Mouse (Mus musculus) liver, adult 2 months (tissue): ENCODE measurements around the gene Fgfrl1. TPM values are rescaled to one million over a fixed set of nuclear protein-coding genes. Genes with fewer than 3 reads are reported as not detected.

ENCODE experiments used
- DNase-seq: peaks from one replicate; pipeline ENCODE4 v3.0.0-alpha.2; 2011; ENCODE audit warnings: low read depth, low spot score; ENCODE audit errors: extremely low read depth
- H3K27ac ChIP-seq: fragments of 200-500 bp; replicated peaks from 2 replicates; pipeline ENCODE4 v1.5.1; 2012; ENCODE audit warnings: low read depth, mild to moderate bottlenecking, control low read depth, inconsistent platforms, low read length; ENCODE audit not compliant: insufficient read depth
- H3K27me3 ChIP-seq: fragments of 200-500 bp; 2 replicates; pipeline ENCODE4 v1.6.1; 2012; ENCODE audit warnings: mild to moderate bottlenecking, moderate library complexity, low read length, inconsistent platforms; ENCODE audit not compliant: control insufficient read depth, insufficient read depth
- H3K36me3 ChIP-seq: fragments of 200-500 bp; 2 replicates; pipeline ENCODE4 v1.6.1; 2012; ENCODE audit warnings: low read length, inconsistent platforms; ENCODE audit not compliant: control insufficient read depth, insufficient read depth
- H3K4me1 ChIP-seq: fragments of 200-500 bp; 2 replicates; pipeline ENCODE4 v1.6.1; 2011; ENCODE audit warnings: low read length; ENCODE audit not compliant: control insufficient read depth, insufficient read depth
- H3K4me3 ChIP-seq: fragments of 200-500 bp; 2 replicates; pipeline ENCODE4 v1.5.1; 2011; ENCODE audit warnings: low read depth, mild to moderate bottlenecking, control low read depth, low read length, moderate library complexity; ENCODE audit not compliant: insufficient read depth
- H3K79me2 ChIP-seq: fragments of 200-500 bp; 2 replicates; pipeline ENCODE4 v1.6.1; 2012; ENCODE audit warnings: inconsistent platforms, mild to moderate bottlenecking, low read length, moderate library complexity; ENCODE audit not compliant: control insufficient read depth, insufficient read depth
- H3K9ac ChIP-seq: fragments of 200-500 bp; 2 replicates; pipeline ENCODE4 v1.6.1; 2012; ENCODE audit warnings: low read depth, mild to moderate bottlenecking, control low read depth, inconsistent platforms, low read length
- CTCF ChIP-seq: fragments of 200-500 bp; IDR thresholded peaks from 2 replicates; pipeline ENCODE4 v1.5.1; 2011; ENCODE audit warnings: low read depth, low read length, control low read depth
- POLR2A ChIP-seq: fragments of 200-500 bp; IDR thresholded peaks from 2 replicates; pipeline ENCODE4 v1.6.1; 2011; ENCODE audit warnings: low read length, control low read depth; ENCODE audit not compliant: insufficient read depth; ENCODE audit errors: extremely low read depth
- WGBS: fragments of 180-500 bp; shearing (Covaris S2); methylation state at CpG from one replicate; pipeline ENCODE4 v1.1.7; 2018; 5-methylcytosine and 5-hydroxymethylcytosine counted together
- polyA plus RNA-seq: library from polyadenylated mRNA; depleted of rRNA; stranded (reverse); fragments of >200 nt; gene quantifications from 2 replicates; pipeline ENCODE4 v1.2.3, GENCODE M21; 2012
- total RNA-seq: library from RNA; depleted of rRNA; stranded (reverse); fragments of >200 nt; gene quantifications from 2 replicates; pipeline ENCODE4 v1.2.3, GENCODE M21; 2014

Gene Fgfrl1
- total and polyA plus RNA-seq, 2 experiments, result 22.7 to 49.9 TPM

DNA sequence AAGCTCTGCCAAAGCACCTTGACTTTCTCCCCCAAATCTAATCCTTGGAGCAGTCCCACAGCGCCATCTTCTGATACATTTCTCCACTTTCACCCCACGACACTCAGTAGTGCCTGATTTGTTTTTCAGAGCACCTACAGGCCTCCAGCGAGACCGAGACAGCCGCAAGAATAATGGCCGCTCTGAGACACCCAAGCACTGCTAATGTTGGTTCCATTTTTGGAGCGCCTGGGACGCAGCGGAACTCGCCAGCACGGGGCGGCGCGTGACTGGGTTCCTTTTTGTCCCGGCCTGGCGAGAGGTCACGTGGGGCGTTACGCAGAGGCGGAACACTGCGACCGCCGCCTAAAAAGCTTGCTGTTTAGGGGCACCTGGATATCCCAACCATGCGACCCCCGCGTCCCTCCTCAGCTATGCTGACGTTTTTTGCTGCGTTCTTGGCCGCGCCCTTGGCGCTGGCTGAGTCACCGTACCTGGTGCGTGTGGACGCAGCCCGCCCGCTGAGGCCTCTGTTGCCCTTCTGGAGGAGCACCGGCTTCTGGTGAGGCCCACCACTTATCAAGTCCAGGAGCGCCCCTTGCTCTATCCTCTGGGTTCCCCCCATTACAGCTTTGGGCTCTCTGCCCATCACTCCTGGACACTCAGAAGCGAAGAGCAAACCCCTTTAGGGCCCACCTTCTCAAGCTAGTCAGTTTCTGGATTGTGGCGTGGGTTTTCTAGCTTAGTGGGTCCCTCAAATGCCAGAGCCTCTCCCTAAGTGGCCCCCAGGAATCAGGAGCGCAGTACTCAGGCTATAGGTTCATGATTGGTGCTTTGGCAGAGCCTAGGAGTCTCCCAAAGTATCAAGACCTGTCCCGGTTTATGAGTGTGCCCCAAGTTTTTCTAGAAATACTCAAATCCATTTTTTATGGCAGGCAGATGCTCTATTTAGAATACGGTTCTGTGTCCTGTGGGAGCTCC lies 22.9 kb upstream of the Fgfrl1 start, which contains the start of gene Dgkq:
TSS of gene Dgkq (minus strand) at position 696 of the 960 bp plus-strand sequence.
- H3K9ac ChIP-seq, result peak within 1 kb of the TSS; percentile 93
- H3K27ac ChIP-seq, result peak within 1 kb of the TSS; percentile 92
- H3K27me3 ChIP-seq, result no peaks in the 10 kb centered on the region
- no peaks in the 10 kb centered on the region; the same call in 1 of the 2 replicates for H3K36me3 ChIP-seq
- peak; percentile 86 for DNase-seq
- WGBS, result 1% methylated on average over 43 of the region's 43 CpGs
- H3K4me3 ChIP-seq, result peak within 1 kb of the TSS; percentile 81
- peaks cover 31% of the 10 kb centered on the region for H3K4me1 ChIP-seq
- peaks cover 12% of the 10 kb centered on the region; the same call in 1 of the 2 replicates for H3K79me2 ChIP-seq
- TF ChIP-seq CTCF, result no peak
- TF ChIP-seq POLR2A, result peak; percentile 79; the same call in 1 of the 2 replicates

DNA sequence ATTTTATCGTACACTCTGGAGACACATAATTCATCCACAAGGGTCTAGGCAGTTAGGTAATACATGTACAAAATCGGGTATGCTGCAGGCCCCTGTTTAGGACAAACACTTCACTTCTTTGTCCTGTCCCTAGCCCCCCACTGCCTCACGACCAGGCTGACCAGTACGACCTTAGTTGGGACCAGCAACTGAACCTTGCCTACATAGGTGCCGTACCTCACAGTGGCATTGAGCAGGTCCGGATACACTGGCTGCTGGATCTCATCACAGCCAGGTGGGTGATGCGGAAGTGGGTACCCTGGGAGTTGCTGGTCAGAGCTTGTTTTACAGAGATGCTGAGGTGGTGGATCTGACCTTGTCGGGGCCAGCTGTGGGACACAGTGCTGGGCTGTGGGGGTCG lies 22.2 kb upstream of the Fgfrl1 start:
- Histone ChIP-seq H3K36me3 (no peaks in the 10 kb centered on the region; the same call in 1 of the 2 replicates), H3K79me2 (peaks cover 12% of the 10 kb centered on the region; the same call in 1 of the 2 replicates), H3K4me3 (no peak overlapping the region), H3K27me3 (no peaks in the 10 kb centered on the region), H3K4me1 (peaks cover 31% of the 10 kb centered on the region), H3K27ac (peak overlapping the region; percentile 92; the same call in 1 of the 2 replicates), H3K9ac (peak overlapping the region; percentile 25)
- peak; percentile 53 for DNase-seq
- WGBS, result 30% methylated on average over 9 of the region's 9 CpGs
- TF ChIP-seq CTCF (no peak), POLR2A (no peak)

DNA sequence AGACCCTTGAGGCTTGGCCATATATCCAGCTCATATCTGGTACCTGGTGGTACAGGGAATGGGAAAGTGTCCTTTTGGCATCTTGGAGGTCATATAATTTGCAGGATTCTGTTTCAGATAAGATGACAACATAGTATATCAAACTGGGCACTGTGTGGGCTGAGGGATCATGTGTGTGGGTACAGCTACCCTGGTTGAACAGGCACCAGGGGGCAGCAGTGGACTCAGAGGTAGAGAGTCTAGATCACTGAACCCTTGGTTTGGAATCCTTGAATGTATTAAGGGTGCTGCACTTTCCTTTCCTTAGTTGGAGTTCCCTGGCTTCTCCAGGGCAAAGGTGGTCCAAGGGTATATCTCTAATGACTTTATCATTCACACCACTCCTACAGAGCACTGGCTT lies 21.4 kb upstream of the Fgfrl1 start:
- Histone ChIP-seq H3K36me3 (no peaks in the 10 kb centered on the region; the same call in 1 of the 2 replicates), H3K9ac (no peak overlapping the region), H3K4me3 (no peak overlapping the region), H3K27me3 (no peaks in the 10 kb centered on the region), H3K27ac (no peak overlapping the region; the same call in 1 of the 2 replicates), H3K4me1 (peaks cover 34% of the 10 kb centered on the region), H3K79me2 (peaks cover 12% of the 10 kb centered on the region; the same call in 1 of the 2 replicates)
- DNase-seq, result peak; percentile 76
- no peak for TF ChIP-seq POLR2A
- peak; percentile 76 for TF ChIP-seq CTCF

DNA sequence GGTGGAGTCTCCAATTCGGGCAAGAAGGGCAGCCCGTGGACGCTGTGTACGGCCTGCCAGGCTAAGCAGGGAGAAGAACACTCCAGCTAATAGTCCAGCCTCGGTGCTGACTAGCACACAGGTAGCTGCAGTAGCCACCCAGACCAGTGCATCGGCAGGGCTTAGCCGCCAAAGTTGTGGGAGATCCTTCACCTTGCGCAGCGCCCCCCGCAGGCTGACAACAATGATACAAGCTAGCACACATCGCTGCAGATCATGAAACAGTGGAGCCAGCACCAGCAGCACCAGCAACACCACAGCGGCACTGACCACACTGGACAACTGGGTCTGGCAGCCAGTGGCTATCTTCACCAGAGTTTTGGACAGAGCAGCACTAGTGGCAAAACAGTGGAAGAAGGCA lies 20.4 kb upstream of the Fgfrl1 start:
- Histone ChIP-seq H3K4me3 (peak overlapping the region; percentile 3; the same call in 1 of the 2 replicates), H3K4me1 (peaks cover 35% of the 10 kb centered on the region), H3K27ac (peak overlapping the region; percentile 97), H3K9ac (peak overlapping the region; percentile 88), H3K36me3 (no peaks in the 10 kb centered on the region; the same call in 1 of the 2 replicates), H3K79me2 (peaks cover 12% of the 10 kb centered on the region; the same call in 1 of the 2 replicates), H3K27me3 (no peaks in the 10 kb centered on the region)
- DNase-seq, result no peak
- WGBS, result 72% methylated on average over 12 of the region's 12 CpGs
- TF ChIP-seq CTCF, result peak; percentile 58
- TF ChIP-seq POLR2A, result no peak

DNA sequence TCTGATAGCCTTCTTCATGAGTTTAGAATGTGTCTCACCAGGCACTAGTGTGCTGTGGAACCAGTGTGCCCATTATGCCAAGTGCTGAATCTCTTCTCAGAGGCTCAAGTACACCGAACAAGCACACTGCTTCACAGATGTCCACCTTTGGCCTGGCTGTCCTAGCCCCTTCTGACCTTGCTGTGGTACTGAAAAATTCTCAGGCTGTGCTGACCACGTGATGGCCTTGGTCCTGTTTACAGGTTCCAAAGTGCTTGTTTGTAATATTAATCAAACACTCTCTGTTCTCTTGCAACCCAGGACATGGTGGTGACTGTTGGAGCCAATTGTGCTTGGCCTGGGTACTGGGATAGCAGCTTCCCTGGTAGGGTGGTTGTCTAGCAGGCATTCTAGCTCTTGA lies 17.6 kb upstream of the Fgfrl1 start:
- Histone ChIP-seq H3K27me3 (no peaks in the 10 kb centered on the region), H3K27ac (peak overlapping the region; percentile 99), H3K4me1 (peaks cover 30% of the 10 kb centered on the region), H3K9ac (peak overlapping the region; percentile 88), H3K79me2 (peaks cover 12% of the 10 kb centered on the region; the same call in 1 of the 2 replicates), H3K36me3 (no peaks in the 10 kb centered on the region; the same call in 1 of the 2 replicates), H3K4me3 (peak overlapping the region; percentile 70)
- DNase-seq, result peak; percentile 100
- 28% methylated on average over 2 of the region's 2 CpGs for WGBS
- TF ChIP-seq CTCF, result no peak
- TF ChIP-seq POLR2A, result peak; percentile 75; the same call in 1 of the 2 replicates
